In genomic region chrX:16618225-16619033, GRCm38 (mm10) we compare ENCODE assay signal across 8 mouse cellular contexts. TPM values are rescaled to one million over a fixed set of nuclear protein-coding genes. Genes with fewer than 3 reads are reported as not detected.
DNase-seq lines count a peak whose midpoint lies in the region; ATAC-seq lines count a peak whose summit lies in the region.

No protein-coding gene starts in this region.

- no peaks in the 10 kb centered on the region for H3K36me3 ChIP-seq in megakaryocyte, embryonic 14.5 days (replicated peaks; ENCODE audit: low read length)

- H3K27me3 ChIP-seq in megakaryocyte, embryonic 14.5 days (replicated peaks), result peaks cover 15% of the 10 kb centered on the region

- intact Hi-C loops in gastrocnemius, postnatal 14 days (cut with DNase I; ENCODE audit: low total_unique reads), result no loop called here

- H3K4me1 ChIP-seq in megakaryocyte, embryonic 14.5 days, result peaks cover 11% of the 10 kb centered on the region

- peak overlapping the region; percentile 91 for H3K4me3 ChIP-seq in megakaryocyte, embryonic 14.5 days (replicated peaks)

- peak; percentile 91 for ATAC-seq in inflammation-experienced regulatory T-cells, adult 6 months

- H3K9me3 ChIP-seq in megakaryocyte, embryonic 14.5 days, result peaks cover 9% of the 10 kb centered on the region

- peak; percentile 93 for DNase-seq in adrenal gland, adult 2 months
- DNase-seq in embryo, embryonic 11 days, result peak; percentile 86
- peak; percentile 87 for DNase-seq in gastrocnemius, postnatal 14 days
- peak; percentile 85 to 88 for DNase-seq in left cerebral cortex, adult 9 months (ENCODE audit: low spot score in 2 of 2)
- peak; percentile 82 to 86 for DNase-seq in right cerebral cortex, adult 2 months (ENCODE audit: low spot score in 2 of 2)
- peak; percentile 50 for DNase-seq in urinary bladder, postnatal 10 days (ENCODE audit: low spot score)

RNA-seq across cellular contexts. Expression of gene Maoa, which starts 1.1 kb away (rescaled TPM):
- 10 to 100 TPM; 24.8 to 54.5 TPM for total RNA-seq in adrenal gland, adult 2 months (2021)
- polyA plus RNA-seq in adrenal gland, adult 2 months (2012; rRNA removed), result 1.2 and 1.5 TPM in 2 replicates
- total RNA-seq in gastrocnemius, postnatal 14 days (2021), result 1 to 10 TPM; 4.9 to 5.1 TPM
- under 1 TPM; 0.20 to 0.34 (median 0.21) TPM for polyA plus RNA-seq in inflammation-experienced regulatory T-cells, adult 6 months (2017; shearing (Covaris generic))
- polyA plus RNA-seq in megakaryocyte, embryonic 14.5 days (2012; ENCODE audit: insufficient read depth, low replicate concordance), result 0.02 TPM in 1 of 2 replicates, not detected in the other

Comparison
In these comparisons a context has a peak if more than half of its experiments do, and no peak if none do; other contexts are left out.
1. Peak in every context shown above with its lines: DNase-seq, ATAC-seq and H3K4me3 ChIP-seq.